In genomic region chr1:105877808-105878207, GRCm38 (mm10) we compare ENCODE assay signal across 17 mouse cellular contexts.
"Had no signal": no experiment of that assay in that cellular context is flagged by ENCODE, and none has a peak within 500 bp of the region (broad histone marks: within the 10 kb centered on the region; RNA-seq: fewer than 3 reads in every experiment).

No protein-coding gene starts in this region.

- H3K4me3 ChIP-seq: layer of hippocampus, adult 2 months had no signal

- H3K9ac ChIP-seq: liver, embryonic 14.5 days had no signal

- H3K27ac ChIP-seq: kidney, postnatal 0 days; layer of hippocampus, adult 2 months; liver, embryonic 14.5 days; stomach, postnatal 0 days had no signal

- H3K4me2 ChIP-seq: midbrain, embryonic 11.5 days had no signal

- ATAC-seq: intestine, postnatal 0 days had no signal

- DNase-seq: kidney, adult 2 months; kidney, postnatal 25 days; layer of hippocampus, adult 9-11 months; lung, adult 2 months; lung, postnatal 14 days; lung, postnatal 4 days; midbrain, embryonic 14.5 days; right cerebral cortex, postnatal 4 days; thymus, adult 2 months; thymus, postnatal 14 days; thymus, postnatal 4 days had no signal
